Mouse (Mus musculus): ENCODE data around the gene Naglu.
A peak's percentile ranks its signal among the peaks of the same experiment; 100 is the strongest.
"Not testable (repeated sequence)": the region's sequence is repeated elsewhere in the genome, so short reads cannot be mapped to it uniquely, and the experiment has no call there.

The Naglu gene

DNA sequence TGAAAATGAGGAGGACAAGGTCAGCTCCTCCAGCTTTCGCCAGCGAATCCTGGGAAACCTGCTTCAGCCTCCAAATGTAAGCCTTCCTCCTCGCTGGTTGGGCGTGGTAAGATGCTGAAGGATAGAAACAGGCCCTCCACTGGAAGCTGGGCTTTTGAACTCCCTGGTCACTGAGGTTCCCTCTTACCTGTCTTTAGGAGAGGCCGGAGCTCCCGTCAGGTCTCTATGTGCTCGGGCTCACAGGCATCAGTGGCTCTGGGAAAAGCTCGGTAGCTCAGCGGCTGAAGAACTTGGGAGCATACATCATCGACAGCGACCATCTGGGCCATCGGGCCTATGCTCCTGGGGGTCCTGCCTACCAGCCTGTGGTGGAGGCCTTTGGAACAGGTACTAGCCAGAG, 15.0 kb downstream of the Naglu start:
- DNase-seq: no peak

DNA sequence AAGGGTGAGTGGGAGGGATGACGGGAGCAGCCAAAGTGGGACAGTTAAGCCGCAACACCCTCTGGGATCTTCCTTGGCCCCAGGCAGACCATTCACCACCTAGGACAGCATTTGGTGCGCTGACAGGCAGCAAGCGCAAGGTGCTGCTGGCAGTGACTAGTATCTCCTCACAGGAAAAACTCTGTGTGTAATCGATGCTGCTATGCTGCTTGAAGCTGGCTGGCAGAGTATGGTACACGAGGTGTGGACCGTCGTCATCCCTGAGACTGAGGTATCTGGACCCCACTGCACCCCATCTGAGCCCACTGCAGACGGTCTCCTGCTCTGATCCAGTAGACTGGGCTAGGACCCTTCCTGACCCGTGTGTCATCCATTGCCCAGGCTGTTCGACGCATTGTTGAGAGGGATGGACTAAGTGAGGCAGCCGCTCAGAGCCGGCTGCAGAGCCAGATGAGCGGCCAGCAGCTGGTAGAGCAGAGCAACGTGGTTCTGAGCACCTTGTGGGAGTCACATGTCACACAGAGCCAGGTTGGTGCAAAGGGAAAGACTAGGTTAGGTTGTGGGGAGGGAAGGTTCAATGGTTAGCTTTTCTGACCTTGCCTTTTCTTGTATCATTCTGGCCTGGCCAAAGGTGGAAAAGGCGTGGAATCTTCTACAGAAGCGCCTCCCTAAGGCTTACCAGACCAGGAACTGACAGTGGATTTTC, 16.0 kb downstream of the Naglu start:
- DNase-seq: no peak

DNA sequence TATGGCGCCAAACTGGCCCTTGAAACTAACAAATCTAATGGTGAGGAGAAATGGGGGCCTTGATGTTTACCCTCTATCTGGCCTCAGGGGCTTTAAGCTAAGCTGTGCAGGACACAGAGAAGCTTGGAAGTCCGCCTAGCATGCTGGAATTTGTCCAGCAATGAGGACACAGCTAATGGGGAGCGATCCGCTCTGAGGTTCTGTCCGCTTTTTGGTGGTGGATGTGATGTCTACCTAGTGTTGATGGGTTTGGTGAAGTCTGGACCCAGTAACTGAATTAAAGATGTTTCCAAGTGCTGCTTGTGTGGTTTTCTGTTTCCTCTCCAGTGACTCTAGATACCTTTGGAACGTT, 16.5 kb downstream of the Naglu start:
- no peak for DNase-seq

DNA sequence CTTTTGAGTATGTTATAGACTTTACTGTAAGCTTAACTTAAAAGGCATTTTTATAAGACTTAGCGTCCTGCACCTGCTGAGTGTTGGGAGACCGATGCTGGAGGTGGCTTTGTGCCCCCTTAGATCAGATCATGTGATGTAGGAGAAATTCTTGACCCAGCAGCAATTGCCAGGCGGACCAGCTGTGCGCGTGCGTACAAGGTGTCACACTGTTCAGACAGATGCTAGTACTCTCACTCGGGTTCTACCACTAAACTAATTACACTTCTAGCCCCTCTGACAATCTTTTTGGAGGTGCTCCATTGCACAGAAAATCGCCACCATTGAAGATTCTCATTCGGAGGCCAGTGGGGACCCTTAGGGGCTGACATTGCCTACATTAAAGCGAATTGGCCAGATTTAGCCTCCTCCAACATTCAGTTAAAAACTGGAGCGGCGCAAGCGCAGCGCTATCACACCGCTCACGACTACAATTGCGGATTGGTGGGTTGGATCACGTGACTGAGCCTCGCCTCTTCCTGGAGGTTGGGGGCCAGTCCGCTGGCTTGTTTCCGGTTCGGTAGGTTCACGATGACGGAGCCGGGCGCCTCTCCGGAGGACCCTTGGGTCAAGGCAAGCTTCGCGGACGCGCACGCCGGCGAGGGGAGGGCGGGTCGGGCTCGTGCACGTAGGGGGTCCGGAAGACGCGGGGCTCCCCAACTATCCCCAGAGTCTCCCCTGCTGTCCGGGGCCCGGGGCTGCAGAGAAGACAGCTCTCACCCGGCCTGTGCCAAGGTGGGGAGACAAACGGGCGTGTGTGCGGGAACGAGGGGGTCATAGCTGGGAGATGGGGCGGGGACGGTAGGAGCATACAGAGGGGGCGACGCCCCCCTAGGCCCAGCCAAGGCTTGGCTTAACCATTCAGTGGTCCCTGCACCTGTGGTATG, 17.2 kb downstream of the Naglu start, which contains the start of gene Mlx:
Gene Mlx (plus strand): TSS at position 522 of the 926 bp plus-strand sequence.
- peak; percentile 89 for DNase-seq

DNA sequence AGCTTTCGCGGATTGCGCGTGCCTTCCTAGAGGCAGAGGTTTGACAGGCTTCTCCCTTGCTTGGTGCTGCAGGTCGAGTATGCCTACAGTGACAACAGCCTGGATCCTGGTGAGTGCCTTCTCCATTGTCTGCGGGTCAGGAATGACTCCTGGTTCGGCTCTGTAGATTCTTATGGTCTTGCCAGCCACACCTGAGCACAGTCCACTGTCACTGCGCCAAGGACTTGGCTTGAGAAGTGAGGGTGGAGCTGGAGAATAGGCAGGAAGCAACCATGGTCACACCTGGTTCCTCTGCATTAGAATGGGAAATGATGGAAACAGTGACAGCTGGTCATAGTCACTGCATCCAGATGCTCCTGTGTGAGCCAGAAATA, 17.9 kb downstream of the Naglu start:
- DNase-seq: no peak

DNA sequence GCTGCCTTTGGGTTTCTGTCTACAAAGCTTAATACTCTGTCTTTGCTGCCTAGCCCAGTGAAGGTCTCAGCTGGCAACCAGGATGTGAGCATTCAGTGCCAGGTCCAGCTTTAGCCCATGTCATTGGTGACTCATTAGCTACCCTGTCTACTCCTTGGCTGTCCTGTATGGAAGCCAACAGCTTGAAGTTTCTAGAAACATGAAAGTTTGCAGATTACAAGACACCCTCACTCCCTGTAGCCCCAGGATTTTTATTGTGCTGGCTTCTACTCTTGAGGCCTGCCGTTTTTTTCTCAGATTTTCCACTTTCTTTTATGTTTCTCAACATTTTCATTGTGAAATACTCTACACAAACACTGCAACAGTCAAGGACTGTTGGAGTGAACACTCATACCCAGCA, 20.1 kb downstream of the Naglu start:
- no peak for DNase-seq

GRCm38 (mm10) chr11:101094930-101095313, 25.1 kb downstream of the Naglu start:
- DNase-seq: no peak

DNA sequence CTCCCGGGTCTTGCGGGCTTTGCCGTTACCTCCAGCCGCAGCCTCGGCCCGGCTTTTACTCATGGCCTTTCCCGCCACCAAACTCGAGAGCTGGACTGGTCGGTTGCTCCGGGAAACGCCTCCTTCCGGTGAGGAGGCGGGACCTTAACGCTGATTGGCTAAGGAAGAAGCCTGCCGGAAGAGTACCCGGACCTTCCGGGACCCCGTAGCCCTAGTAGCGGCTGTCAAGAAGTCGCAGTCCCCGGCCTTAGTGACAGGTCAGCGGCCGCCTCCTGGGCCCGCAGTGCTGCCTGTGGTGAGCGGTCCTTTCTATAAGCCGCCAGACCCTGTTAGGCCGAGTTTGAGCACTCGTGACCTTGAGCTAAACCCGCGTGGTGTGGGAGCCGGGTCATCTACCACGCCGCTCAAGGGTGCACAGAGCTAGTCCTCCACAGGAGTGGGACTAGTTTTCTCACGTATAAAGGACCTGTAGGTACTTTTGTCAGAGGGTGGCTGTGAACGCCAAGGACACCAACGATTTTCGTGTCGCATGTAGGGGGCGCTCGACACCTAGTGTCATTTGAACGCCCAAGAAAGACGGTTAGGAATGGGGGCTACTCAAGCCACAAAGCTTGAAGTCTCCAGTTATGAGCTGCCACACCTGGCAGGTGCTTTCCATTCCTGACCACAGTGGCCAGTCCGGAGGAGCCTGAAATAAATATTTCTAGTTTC, 25.7 kb downstream of the Naglu start, which contains the start of gene Psmc3ip:
Gene Psmc3ip (minus strand): TSS at position 123 of the 711 bp plus-strand sequence.
- DNase-seq: peak; percentile 95

DNA sequence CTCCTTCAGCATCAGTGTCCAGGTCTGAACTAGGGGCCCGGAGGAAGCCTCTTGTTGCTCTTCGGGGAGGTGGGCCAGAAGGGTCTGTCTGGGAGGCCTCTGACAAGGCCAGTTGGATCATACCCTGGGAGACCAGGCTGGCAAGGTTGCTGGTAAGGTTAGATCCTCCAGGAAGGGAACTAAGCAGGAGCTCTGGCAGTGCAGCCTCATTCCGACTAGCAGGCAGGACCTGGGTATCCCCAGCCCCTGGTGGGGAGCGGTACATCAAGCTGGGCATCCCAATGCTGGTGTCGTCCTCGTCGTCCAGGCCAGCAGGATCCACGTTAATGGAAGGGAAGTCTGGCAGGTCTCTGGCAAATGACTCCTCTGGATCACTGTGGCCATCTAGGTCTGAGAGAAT, 28.4 kb downstream of the Naglu start:
- no peak for DNase-seq

- DNase-seq: no peak
These were observed 33.2 kb downstream of the Naglu start for GRCm38 (mm10) chr11:101103011-101103410.

DNA sequence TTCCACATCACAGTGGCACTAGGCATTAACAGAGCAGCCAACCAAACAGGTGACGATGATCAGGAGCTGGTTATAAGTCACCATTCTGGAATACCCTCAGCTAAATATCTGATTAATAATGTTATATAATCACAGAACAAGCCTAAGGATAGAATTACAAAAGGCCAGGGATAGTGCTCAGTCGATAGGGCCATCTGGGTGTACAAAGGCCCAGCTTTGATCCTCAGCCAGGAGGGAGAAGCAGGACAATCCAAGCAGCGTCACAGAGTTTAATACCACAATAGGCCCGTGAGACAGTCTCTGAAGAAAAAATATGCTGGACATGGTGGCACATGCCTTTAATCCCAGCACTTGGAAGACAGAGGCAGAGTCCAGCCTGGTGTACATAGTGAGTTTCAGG, 39.5 kb downstream of the Naglu start:
- DNase-seq: no peak

- DNase-seq: no peak
These were observed 40.9 kb downstream of the Naglu start for GRCm38 (mm10) chr11:101110708-101111107.

DNA sequence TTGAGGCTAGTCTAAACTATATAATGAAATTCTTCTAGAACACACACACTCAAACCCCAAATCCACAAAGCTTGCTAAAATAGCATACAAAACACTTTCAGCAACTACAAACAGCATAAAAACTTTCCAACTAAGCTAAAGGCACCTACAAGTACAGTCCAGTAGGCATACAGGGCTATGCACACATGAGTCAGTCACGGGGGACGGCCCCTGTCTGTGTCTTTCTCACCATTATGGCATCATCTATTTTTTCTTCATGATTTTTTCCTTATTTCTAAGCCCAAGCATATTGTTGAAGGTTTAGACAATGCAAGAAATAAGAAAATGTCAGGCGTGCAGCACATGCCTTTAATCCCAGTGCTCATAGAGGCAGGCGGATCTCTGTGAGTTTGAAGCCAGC, 41.4 kb downstream of the Naglu start:
- DNase-seq: no peak

GRCm38 (mm10) chr11:101112186-101112585, 42.4 kb downstream of the Naglu start:
- DNase-seq: no peak

GRCm38 (mm10) chr11:101115564-101115963, 45.8 kb downstream of the Naglu start:
- DNase-seq: no peak

GRCm38 (mm10) chr11:101118105-101118504, 48.3 kb downstream of the Naglu start:
- no peak for DNase-seq

DNA sequence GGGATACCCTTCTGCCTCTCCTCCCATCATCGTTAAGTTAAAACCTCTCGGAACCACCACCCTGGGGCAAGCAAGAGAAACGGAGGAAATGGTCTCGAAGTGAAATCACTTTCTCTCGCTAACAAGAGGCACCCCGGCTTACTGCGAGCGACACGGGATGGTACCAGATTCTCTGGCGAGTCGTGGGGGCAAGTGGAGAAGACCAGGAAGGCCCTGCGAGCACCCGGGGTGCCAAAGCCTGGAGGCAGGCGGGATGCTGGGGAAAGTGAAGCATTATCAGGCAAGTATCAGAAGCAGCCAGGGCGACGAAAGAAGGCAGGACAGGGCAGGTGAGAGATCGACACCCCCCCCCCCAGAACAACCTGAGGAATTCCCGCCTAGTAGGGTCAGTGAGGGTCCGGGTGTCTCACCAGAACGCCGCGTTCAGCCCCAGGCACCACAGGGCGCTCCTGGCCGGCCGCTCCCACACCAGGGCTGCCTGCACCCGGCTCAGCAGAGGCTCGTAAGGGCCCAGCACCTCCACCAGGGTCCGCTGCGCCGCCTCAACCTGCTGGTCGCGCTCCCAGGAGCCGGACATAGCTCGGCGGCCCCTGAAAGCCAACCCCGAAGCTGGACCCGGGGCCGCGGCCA, 49.4 kb downstream of the Naglu start:
- DNase-seq: no peak

DNA sequence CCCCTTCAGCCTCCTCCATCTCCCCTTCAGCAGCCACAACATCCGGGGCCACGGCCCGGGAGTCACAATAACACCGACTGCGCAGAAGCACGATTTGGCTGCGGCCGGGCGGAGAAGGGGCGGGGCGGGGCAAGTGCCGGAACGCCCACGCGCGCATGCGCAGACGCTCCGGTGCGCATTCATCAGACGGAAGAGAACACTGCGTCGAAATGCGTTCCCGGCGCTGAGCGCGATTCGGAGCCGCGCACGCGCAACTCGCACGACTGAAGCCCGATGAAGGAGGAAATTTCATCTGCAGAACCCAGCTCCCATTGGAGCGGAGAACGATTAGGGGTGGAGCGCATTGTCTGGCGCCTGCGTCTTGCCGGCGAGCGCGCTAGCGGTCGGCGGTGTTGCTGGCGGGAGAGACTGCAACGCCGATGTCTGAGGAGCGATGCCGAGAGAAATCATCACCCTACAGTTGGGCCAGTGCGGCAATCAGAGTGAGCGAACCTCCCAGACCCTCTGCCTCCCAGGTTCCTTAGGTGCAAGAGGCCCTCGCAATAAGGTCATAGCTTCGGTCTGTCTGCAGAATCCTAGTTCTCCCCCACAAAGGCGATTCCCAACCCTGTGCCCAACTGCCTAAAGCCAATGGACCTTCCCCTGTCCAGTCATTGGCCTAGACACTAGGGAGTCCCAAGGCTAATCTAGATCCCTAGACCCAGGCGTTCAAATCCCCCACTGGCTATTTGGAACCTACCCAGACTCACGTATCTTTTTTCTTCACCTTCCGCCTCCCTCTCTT, 50.1 kb downstream of the Naglu start, which contains the start of the genes Retreg3 and Tubg1:
Gene Retreg3 (minus strand): TSS at position 133 of the 784 bp plus-strand sequence.
Gene Tubg1 (plus strand): TSS at position 178 of the 784 bp plus-strand sequence.
- peak; percentile 99 for DNase-seq

DNA sequence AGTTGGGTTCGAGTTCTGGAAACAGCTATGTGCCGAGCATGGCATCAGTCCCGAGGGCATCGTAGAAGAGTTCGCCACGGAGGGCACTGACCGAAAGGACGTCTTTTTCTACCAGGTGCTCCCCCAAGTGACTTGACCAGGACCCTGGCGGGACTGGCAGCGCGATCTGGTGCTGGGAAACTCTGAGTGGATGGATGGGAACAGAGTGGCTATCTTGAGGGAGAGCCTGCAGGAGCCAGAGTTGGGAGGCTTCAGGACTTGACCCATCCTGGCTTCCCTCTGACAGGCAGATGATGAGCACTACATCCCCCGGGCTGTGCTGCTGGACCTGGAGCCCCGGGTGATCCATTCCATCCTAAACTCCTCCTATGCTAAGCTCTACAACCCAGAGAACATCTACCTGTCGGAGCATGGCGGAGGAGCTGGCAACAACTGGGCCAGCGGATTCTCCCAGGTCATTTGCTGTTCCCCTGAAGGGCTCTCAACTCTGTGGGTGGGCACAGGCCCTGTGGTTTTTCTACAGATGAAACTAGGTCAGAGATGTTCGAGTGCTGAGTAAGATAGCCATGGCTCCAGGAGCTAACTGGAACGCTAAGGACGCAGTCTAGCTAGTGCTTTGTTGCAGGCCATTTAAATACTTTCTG, 50.9 kb downstream of the Naglu start:
- DNase-seq: no peak

GRCm38 (mm10) chr11:101124494-101124893, 54.7 kb downstream of the Naglu start:
- DNase-seq: not testable (repeated sequence)

DNA sequence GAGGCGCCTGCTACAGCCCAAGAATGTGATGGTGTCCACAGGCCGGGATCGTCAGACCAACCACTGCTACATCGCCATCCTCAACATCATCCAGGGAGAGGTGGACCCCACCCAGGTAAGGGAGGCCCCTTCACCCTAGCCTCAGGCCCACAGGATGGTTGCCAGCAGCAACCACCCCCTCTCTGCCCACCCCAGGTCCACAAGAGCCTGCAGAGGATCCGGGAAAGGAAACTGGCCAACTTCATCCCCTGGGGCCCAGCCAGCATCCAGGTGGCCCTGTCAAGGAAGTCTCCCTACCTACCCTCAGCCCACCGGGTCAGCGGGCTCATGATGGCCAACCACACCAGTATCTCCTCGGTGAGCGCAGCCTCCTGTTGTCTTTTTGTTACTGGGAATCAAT, 55.2 kb downstream of the Naglu start:
- not testable (repeated sequence) for DNase-seq

Data from lung, postnatal 14 days (tissue).